Mouse (Mus musculus): ENCODE results near the gene Dnaic1.

Dnaic1 gene

DNA sequence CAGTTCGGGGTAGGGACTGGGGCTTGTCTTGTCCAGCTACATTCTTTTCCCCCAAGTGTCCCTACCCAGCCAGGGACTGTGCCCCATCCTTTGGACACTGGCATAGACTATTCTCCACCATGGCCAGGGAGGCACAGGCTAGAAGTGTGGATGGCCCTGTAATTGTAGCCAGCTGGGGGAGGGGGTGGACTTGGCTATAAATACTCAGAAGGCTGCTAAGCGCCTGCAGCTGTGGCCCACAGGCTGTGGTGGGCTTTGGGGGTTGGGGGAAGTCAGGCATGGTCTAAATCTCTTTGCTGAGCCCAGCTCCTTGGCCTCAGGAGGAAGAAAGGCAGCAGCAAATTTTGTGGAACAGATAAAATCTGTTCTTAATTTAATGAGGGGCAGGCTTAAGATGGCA is 66.3 kb downstream of the Dnaic1 start:
- no peak for DNase-seq (ENCODE audit: low read depth, low spot score)

DNA sequence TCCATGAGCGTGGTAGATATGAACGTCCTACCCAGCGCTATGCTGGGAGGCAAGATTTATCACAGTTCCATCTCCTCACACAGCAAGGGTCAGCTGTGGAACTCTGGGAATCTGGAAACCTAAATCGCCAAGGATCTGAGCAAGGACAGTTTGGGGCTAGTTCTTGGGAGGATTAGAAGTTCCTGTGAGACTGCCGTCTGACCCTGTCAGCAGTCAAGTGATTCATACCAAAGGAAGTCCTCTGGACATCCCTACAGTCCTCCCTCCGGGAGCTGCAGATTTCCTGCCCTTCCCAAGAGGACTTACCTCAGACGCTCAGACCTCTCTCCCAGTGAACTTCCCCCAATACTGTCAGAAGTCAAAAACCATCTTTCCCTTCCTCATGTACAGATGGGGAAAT is 66.8 kb downstream of the Dnaic1 start:
- DNase-seq (ENCODE audit: low read depth, low spot score) = no peak

DNA sequence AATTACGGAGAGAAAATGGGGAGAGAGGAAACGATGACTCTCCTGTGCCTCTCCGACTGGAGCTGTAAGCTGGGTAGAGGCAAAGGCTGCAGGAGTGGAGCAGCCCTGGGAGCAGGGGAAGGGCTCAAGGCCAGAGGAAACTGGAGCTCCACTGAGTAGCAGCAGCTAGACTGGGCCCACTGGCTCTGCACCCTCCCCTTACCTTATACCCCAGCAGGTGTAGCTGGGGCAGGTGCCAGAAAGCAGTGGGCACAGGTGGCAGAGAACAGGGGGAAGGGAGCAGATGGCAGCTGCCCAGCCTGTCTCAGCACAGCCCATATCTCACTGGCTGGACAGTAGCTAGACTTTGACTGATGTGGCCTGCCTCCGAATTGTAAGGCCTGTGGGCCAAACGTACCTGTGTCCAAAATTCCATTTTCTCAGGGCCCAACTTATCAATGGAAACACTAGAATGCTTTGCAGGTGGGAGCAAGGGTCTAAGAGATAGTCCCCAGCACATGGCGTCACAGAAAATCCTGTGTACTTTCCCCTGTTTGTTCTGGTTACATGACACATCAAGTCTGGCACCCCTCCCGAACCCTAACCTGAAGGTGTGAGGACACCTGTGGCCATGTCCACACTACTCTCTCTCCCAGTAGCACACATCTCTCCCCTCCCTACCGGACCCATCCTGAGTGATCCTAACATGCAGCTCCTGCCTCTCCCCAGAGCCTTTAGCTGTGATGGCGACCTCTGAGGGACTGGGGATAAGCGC is 67.5 kb downstream of the Dnaic1 start:
- DNase-seq (ENCODE audit: low read depth, low spot score) = no peak

DNA sequence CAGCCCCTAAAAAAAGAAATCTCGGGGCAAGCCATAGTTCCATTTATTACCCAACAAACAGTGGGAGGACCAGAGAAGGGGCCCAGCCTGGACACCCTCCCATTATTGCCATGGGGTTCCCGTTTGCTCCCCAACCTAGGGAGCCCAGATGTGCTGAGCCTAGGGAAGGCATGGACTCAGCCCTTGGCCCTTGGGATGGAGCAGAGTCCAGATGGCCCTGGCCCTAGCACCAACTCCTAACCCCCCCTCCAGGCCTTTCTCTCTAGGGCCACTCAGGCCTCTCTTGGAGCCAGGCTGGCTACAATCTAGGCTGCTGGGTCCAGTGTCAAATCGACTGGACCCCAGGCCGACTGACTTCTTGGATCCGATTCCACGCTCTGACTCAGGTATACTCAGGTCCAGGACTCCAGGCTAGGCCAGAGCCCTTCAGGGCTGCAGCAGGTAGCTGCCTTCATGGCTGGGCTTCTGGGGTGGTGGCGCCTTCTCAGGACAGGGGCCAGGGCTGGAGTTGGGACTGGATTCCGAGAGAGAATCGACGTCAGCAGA is 68.7 kb downstream of the Dnaic1 start:
- DNase-seq (ENCODE audit: low read depth, low spot score) = no peak

DNA sequence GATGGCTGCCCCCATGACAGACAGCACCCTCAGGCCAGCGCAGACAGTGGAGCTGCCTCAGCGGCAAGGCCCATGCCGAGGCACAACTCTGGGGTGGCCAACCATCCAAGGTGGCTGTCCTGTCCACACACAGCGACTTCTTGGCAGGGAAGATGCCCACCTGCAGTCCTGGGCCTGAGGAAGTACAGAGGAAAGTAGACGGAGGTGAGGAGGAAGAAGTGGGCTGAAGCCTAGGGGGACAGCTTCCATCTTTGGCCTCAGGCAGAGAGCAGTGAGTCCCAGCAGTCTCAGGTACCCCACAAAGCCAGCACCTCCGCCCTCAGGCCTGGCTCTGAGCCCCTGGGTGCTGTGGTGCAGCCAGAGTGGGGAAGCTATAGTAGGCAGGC is 69.2 kb downstream of the Dnaic1 start:
- DNase-seq (ENCODE audit: low read depth, low spot score) = no peak

DNA sequence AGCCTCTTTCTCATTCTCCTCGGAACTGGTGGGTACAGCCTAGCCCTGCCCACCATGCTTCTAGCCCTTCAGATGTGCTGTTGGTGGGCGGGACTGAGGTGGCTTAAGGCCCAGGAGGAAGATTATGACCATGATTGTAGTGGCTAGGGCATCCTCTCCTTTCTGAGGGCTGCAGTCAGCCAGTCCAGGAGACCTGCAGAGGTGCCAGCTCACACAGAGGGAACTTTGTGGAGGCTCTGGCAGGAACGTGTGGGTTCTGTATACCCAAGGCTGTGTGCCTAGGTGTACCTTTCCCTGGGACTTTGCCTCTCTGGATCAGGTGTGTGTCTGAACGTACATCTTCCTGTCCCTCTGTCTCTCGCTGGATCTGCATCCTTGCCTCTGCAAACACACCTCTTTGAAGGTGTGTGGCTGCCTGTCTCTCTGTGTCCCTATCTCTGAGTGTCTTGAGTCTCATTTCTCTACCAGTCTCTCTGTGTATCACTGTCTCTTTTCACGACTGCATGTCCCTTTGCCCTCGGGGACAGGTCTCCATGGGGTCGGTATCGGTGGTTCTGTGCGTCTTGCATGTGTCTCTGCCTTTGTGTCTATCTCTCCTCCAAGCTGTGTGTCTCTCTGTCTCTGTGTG is 69.8 kb downstream of the Dnaic1 start:
- no peak for DNase-seq (ENCODE audit: low read depth, low spot score)

DNA sequence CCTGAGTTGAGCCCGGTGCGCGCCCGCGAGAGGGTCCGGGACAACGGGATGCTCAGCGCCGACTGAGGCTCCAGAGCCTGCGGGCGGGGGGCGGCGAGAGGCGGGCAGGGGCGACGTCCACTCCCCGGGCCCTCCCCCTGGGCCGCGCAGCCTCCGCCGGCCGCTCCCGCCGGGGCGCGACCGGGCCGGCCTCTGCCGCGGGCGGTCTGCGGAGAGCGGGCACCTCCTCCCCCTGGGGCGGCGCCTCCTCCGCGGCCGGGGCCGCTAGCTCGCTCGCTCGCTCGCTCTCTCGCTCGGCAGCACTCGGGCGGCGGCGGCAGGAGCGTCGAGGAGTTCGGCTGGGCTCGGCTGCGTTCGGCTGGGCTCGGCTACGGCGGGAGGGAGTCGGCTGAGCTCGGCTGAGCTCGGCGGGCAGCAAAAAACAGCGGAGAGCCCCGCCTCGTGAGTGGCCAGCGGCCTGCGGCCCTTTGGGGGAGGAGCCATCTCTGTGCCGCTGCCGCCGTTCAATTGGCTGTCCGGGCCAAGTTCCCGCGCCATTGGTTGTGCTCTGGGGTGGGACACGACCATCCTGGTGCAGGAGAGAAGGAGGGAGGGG is 70.4 kb downstream of the Dnaic1 start, which contains the start of gene Enho:
Gene Enho (minus strand): TSS at position 412 of the 595 bp plus-strand sequence.
- peak; percentile 65 for DNase-seq (ENCODE audit: low read depth, low spot score)

DNA sequence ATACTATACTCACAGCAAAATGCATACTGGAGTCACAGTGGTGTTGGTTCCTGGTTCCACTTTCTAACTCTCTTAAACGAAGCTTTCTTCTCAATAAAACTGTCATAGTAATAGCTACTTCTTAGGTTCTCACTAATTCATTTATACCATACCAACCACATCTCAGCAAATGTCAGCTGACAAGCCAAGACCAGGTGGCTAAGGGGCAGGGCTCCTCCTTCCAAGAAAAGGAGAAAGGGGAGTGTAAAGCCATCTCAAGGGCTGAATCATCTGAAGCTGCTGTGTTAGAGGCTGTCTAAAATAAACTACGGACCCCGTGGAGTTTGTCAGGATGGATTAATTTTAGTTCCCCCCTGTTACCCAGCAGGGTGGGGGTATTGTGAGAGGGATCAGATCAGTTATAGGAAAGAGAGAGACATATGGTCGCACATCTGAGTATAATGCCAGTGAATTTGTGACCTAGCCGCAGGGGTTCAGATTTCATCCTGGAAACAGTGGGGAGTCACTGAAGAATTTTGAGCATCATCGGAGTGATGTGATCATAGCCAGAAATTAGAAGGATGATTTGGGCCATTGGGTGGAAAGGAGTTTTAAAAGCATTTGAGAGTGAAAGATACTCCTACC is 71.7 kb downstream of the Dnaic1 start:
- no peak for DNase-seq (ENCODE audit: low read depth, low spot score)

DNA sequence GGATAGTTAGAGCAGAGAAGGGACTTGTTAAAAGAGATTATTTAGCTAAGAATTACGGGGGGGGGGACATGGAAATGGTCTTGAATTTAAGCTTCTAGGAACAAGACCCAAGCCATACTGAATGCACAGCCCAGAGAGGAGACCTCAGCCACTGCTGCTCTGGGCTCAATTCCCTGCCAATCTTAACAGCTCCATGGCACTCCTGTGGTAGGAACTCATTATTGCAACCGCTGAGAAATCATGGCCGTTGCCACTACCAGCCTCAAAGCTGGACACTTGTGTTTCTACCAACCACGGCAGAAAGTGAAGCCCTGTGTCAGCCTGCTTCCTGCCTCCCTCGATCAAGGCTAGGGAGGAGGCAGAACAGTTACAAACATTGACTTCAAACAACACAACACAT is 75.9 kb downstream of the Dnaic1 start:
- no peak for DNase-seq (ENCODE audit: low read depth, low spot score)

DNA sequence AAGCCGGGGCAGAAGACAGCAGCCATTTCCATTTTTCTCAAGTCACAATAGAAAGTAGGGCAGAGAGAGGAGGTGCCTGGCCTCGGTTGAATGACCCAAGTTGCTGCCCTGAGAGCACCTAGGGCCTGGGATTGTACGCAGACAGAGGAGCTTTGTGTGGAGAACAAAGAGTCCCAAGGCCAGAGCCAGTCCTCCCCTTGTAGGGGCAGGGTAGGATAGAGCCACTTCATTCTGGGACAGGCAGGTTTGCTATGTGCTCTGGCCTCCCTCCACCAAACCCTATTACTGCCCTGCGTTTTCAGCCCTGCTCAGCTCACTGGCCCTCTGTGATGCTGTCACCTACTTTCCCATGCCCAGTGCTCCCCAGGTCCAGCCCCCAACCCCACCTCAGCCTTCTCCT is 78.6 kb downstream of the Dnaic1 start:
- no peak for DNase-seq (ENCODE audit: low read depth, low spot score)

DNA sequence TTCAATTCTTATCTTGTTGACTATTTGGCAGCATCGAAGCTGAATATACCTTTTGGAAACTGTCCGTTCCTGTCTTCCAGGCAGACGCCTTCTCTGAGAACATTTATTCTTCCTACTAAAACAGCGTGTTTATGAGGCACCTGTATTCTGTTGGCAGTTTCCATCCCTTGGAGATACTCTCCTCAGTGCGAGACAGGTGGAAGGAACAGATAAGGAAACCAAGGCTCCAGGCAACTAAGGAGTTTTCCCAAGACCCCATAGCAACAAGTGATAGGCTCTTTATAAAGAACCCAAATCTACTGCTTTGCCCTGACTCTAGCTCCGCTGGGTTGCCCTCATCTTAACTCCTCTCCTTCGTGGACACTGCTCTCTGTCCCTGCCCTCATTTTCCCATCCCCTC is 79.1 kb downstream of the Dnaic1 start:
- DNase-seq (ENCODE audit: low read depth, low spot score) = peak; percentile 26

DNA sequence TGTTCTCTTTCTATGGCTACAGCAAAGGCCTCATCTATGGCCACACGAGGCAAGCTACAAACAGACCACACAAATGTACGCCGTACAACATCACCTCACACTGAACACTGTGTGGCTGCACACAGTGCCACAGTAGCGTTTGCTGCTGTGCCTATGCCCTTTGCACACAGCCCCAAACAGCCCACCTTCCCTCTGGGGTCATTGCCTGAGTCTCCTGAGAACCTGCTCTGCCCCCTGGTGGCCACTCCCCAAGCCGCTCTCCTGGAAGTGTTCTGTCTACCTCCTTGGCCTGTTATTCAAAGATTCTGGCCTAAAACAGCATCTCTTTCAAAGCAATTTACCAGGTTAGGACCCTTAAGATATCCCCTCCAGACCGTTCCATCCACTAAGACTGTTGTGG is 83.7 kb downstream of the Dnaic1 start:
- DNase-seq (ENCODE audit: low read depth, low spot score) = peak; percentile 11

DNA sequence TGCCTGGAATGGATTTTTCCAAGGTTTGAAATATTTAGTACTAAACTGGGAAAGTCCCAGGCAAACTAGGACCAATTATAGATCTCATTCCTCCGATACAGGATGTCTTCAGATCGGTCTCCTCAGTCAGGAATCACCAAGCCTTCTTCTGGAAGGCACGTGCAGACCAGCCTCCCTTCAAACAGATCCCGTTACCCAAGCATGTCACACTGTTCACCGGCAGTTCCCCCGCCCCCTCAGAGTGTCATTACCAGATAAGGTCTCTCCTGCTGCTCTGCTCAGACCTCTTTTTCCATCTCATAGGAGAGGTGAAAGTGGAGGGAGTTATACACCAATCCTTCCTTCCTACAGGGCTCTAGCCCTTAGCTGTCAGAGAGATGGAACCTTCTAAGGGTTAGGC is 84.2 kb downstream of the Dnaic1 start:
- DNase-seq (ENCODE audit: low read depth, low spot score) = no peak

DNA sequence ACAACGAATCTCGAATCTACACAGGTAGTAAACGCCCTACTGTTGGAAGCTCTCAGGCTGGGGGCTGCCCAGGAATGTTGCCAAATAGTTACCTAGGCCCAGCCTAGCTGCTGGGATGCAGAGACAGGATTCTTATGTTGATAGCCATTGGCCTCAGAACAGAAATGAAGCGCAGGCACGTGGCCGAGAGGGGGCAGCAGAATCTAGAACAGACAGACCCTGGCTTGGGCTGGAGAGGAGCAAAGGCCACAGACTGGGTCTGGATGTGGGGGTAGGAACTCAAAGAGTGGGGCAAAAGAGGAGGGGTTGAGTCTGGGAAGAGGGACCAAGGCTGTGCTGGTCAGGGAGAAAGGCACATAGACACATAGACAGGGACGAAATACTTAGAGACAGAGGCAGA is 84.6 kb downstream of the Dnaic1 start:
- DNase-seq (ENCODE audit: low read depth, low spot score) = no peak

DNA sequence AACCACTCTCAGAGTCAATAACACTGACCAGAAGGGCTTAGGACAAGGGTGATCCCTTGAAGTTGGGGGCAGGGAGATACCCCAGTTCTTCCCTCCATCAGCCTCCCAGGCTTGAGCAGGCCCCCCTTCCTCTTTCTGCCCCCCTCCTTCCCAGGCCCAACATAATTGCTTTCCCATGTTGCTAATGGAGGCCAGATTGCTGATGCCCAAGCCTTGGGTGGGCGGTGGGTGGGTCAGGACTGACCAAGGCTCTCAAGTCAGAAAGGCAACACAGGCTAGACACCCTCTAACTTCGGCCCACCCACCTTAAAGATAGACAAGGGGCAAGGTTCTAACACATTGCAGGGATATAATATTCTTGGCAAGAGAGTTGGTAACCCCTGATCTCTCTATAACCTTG is 86.0 kb downstream of the Dnaic1 start:
- DNase-seq (ENCODE audit: low read depth, low spot score) = no peak

DNA sequence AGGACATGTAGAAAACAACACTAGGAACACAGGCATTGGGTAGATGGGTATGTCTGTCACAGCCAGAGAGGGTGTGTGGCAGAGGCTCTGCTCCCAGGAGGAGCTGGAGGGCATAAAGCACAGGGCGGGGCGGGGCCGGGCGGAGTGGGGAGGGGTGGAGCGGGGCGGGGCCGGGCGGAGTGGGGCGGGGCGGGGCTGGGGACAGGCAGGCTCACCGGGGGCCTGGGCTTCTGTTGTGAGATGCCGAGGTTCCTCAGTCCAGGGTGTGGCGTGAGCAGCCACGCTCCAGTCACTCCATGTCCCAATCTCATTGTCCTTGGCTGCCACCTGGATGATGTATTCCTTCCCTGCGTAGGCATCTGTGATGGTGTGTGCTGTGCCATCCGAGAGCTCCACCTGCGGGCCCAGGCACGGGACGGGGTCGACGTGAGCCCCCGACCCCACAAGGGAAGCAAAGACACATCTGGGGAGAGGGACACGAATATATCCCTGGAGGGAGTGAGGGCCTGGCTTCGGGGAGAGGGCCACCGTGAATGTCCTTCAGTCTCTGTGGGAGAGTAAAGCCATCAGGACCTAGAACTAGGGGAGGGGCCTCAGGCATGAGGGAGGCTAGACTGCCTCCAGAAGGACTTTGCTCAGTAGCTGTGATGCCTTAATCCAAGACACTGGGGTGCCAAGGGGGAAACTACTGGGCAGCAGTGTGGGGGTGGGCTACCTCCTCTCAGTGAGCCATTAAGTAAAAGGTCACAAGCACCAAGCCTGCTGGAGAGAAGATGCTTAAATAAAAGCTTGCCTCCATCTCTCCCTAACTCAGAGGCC is 89.2 kb downstream of the Dnaic1 start:
- no peak for DNase-seq (ENCODE audit: low read depth, low spot score)

DNA sequence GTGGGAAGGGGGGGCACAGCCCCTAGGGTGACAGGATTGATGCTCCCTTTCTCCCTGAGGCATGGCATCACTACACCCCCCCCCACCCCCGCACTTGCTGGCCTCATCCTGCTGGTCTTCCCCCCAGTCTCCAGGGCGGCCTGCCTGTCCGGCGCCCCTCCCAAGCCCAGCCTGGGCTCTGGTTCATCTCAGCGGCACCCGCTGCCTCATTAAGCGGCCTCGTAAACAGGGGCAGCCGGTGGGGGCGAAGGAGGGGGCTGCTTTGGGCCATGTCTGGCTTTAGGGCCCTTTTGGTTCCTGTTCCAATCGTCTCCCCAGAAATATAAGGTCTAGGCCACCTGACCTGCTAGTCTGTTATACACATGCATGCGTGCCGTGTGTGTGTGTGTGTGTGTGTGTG is 90.0 kb downstream of the Dnaic1 start:
- DNase-seq (ENCODE audit: low read depth, low spot score) = no peak

DNA sequence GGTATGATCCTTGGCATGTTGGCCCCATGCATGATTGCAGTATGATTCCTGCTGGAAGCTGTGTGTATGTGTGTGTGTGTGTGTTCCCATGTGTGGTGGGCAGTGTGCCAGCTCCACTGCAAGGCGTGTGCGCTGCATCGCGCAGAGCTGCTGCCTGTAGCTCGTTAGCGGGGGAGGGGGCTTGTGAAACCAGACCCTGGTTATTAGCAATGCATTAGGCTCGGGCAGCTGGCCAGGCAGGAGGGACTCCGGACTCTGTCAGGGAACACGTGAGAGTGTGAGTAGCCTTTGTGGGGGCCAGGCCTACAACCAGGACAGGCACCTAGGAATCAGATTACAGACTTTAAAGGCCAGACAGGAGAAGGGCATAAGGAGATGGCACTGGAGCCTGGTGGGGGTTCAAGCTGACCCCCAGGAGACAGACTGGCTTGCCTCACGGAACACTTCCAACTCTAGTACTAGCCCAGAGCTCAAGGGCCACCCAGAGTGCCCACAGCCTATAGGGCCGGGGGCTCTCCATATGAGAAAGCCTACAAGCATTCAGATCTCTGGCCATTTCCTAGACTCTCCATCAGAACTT is 91.4 kb downstream of the Dnaic1 start:
- no peak for DNase-seq (ENCODE audit: low read depth, low spot score)

DNA sequence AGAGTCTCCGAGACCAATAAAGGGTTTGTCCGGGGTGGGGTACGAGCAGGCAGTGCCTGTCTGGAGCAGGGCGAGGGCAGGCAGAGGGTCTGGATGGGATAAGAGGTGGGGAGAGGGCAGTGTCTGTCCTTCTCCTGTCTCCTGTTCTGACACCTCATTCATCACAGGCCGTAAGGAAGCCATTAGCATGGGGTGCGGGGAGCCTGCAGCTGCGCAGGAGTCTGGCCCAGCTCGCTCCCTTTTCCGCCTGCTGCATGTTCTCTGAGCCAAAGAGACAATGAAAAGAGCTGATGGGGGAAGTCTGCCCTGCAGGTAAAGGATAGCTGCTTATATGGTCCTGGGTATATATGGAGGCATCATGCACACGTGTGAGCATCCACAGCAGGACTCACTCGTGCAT is 93.1 kb downstream of the Dnaic1 start:
- DNase-seq (ENCODE audit: low read depth, low spot score) = no peak

DNA sequence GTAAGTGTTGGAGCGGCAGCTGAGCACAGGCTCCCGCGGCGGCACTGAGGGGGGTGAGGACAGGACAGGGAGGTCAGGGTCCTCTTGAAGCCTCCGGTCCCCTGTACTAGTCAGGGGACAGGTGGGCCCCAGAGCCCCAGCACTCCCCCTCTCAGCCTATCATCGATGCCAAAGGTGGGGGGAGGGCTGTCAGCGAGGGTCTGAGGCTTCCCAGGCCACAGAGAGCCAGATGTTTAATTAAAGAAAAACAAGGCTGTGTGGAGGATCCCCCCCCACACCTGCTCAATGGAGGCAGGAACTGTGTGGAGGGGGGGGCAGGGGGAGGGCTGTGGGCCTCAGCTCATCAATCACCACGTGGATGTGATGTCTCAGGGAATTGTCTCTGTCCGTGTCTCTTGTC is 94.0 kb downstream of the Dnaic1 start:
- DNase-seq (ENCODE audit: low read depth, low spot score) = no peak

DNA sequence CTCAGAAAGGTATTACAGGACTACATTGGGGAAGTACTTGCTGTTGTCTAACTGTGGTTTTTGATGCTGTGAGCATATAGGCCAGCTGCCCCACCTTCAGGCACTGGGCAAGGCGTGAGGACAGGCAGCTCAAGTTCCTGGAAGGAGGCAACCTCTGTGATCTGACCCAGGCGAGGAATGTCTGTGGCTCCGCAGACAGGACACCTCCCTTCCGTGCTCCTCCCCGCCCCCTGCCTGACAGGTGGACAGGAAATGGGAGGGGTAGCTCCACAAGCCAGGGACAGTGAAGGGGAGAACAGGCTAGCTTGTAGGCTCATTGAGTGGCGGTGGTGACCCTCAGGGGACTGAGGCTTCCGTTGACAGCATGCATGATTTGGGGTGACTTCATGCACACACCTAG is 95.0 kb downstream of the Dnaic1 start:
- no peak for DNase-seq (ENCODE audit: low read depth, low spot score)
